Mouse (Mus musculus) ES-E14 (cell line): ENCODE data around the gene Snx4.

ENCODE experiments used
- CHD2 ChIP-seq: IDR thresholded peaks from 2 replicates; pipeline ENCODE4 v1.6.1; 2014; ENCODE audit warnings: mild to moderate bottlenecking, low read depth, low read length, inconsistent platforms
- HCFC1 ChIP-seq: IDR thresholded peaks from 2 replicates; pipeline ENCODE4 v1.6.1; 2012; ENCODE audit warnings: low read length, inconsistent platforms, borderline replicate concordance; ENCODE audit not compliant: insufficient read depth
- MAFK ChIP-seq: IDR thresholded peaks from 2 replicates; pipeline ENCODE4 v1.6.1; 2014; ENCODE audit warnings: mild to moderate bottlenecking, low read depth, low read length, inconsistent platforms; ENCODE audit not compliant: insufficient read depth

DNA sequence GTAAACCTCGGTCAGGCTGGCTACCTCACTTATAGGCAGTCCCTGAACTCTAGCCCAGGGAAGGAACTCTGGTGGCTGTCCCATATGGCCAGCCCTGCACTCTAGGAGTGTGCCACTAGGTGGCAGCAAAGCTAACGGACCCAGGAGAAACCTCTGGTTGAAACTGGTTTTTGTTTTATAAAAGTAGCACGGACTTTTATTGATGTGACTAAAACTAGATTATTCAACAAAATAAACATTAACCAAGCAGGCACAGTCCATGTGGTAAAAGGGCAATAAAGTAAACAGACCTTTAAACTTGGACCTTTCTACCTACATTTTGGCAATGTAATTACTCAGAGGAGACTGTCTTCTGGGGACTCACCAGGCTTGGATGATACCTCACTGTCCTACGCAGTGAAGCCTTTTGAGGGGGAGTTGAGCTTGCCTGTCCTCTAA, 55.4 kb downstream of the Snx4 start:
- TF ChIP-seq MAFK (no peak), CHD2 (no peak), HCFC1 (no peak)
